Comparison of ENCODE assay signal across 7 mouse cellular contexts in genomic region chr17:35185639-35186611, GRCm38 (mm10). TPM values are rescaled to one million over a fixed set of nuclear protein-coding genes. Genes with fewer than 3 reads are reported as not detected.
A peak's percentile ranks its signal among the peaks of the same experiment; 100 is the strongest.
DNase-seq lines count a peak whose midpoint lies in the region; ATAC-seq and TF ChIP-seq lines count a peak whose summit lies in the region.

No protein-coding gene starts in this region.

- peak overlapping the region; percentile 42 for H3K4me3 ChIP-seq in forebrain, embryonic 16.5 days (replicated peaks; ENCODE audit: low read length)
- peak overlapping the region; percentile 27 for H3K4me3 ChIP-seq in hindbrain, embryonic 14.5 days (replicated peaks; ENCODE audit: low read length)
- peak overlapping the region; percentile 29 for H3K4me3 ChIP-seq in liver, adult 2 months (ENCODE audit: insufficient read depth, low read depth, low read length)
- H3K4me3 ChIP-seq in midbrain, embryonic 16.5 days (ENCODE audit: low read depth, low read length), result peak overlapping the region; percentile 26

- peaks cover 9% of the 10 kb centered on the region for H3K4me1 ChIP-seq in forebrain, embryonic 16.5 days (replicated peaks; ENCODE audit: control insufficient read depth, insufficient read depth, low read length)
- H3K4me1 ChIP-seq in hindbrain, embryonic 14.5 days (replicated peaks; ENCODE audit: control insufficient read depth, insufficient read depth, low read length), result peaks cover 11% of the 10 kb centered on the region; the same call in 1 of the 2 replicates
- no peaks in the 10 kb centered on the region for H3K4me1 ChIP-seq in liver, adult 2 months (ENCODE audit: control insufficient read depth, insufficient read depth, low read length)
- H3K4me1 ChIP-seq in midbrain, embryonic 16.5 days (ENCODE audit: control insufficient read depth, insufficient read depth, low read length), result no peaks in the 10 kb centered on the region; the same call in 1 of the 2 replicates

- peak overlapping the region; percentile 48 for H3K9ac ChIP-seq in forebrain, embryonic 16.5 days (replicated peaks; ENCODE audit: low read depth, low read length)
- H3K9ac ChIP-seq in hindbrain, embryonic 14.5 days, result peak overlapping the region; percentile 37
- H3K9ac ChIP-seq in liver, adult 2 months (ENCODE audit: low read depth, low read length), result no peak overlapping the region
- peak overlapping the region; percentile 38 for H3K9ac ChIP-seq in midbrain, embryonic 16.5 days (ENCODE audit: low read depth, low read length)

- H3K27ac ChIP-seq in forebrain, embryonic 16.5 days (ENCODE audit: low read length), result peak overlapping the region; percentile 81
- H3K27ac ChIP-seq in hindbrain, embryonic 14.5 days, result 0 out of 2 replicates have a peak overlapping the region, but pooled peaks have one; percentile 15
- H3K27ac ChIP-seq in liver, adult 2 months (replicated peaks; ENCODE audit: insufficient read depth, low read depth, low read length), result peak overlapping the region; percentile 3; the same call in 1 of the 2 replicates
- peak overlapping the region; percentile 73 for H3K27ac ChIP-seq in midbrain, embryonic 16.5 days (ENCODE audit: low read length)

- TF ChIP-seq CTCF in liver, adult 2 months (IDR thresholded peaks at IDR 0.05; ENCODE audit: low read depth, low read length), result no peak

- WGBS in forebrain, embryonic 16.5 days, result 2% methylated on average over 18 of the region's 18 CpGs
- WGBS in hindbrain, embryonic 14.5 days, result 2% methylated on average over 18 of the region's 18 CpGs
- 6% methylated on average over 18 of the region's 18 CpGs for WGBS in liver, adult 2 months
- 4% methylated on average over 17 of the region's 18 CpGs for WGBS in midbrain, embryonic 16.5 days

- no peaks in the 10 kb centered on the region for H3K27me3 ChIP-seq in forebrain, embryonic 16.5 days (replicated peaks; ENCODE audit: control insufficient read depth, insufficient read depth, low read length)
- H3K27me3 ChIP-seq in hindbrain, embryonic 14.5 days (ENCODE audit: control insufficient read depth, insufficient read depth, low read length), result no peaks in the 10 kb centered on the region
- no peaks in the 10 kb centered on the region for H3K27me3 ChIP-seq in liver, adult 2 months (ENCODE audit: control insufficient read depth, insufficient read depth, low read length)
- no peaks in the 10 kb centered on the region for H3K27me3 ChIP-seq in midbrain, embryonic 16.5 days (ENCODE audit: control insufficient read depth, insufficient read depth, low read depth, low read length)

- ATAC-seq in forebrain, embryonic 16.5 days, result peak; percentile 69
- ATAC-seq in hindbrain, embryonic 14.5 days (ENCODE audit: low FRiP score), result no peak
- peak; percentile 58 for ATAC-seq in midbrain, embryonic 16.5 days

- no peaks in the 10 kb centered on the region for H3K36me3 ChIP-seq in forebrain, embryonic 16.5 days (ENCODE audit: control insufficient read depth, insufficient read depth)
- no peaks in the 10 kb centered on the region for H3K36me3 ChIP-seq in hindbrain, embryonic 14.5 days (replicated peaks; ENCODE audit: control insufficient read depth, insufficient read depth)
- no peaks in the 10 kb centered on the region for H3K36me3 ChIP-seq in liver, adult 2 months (ENCODE audit: control insufficient read depth, insufficient read depth, low read length)
- H3K36me3 ChIP-seq in midbrain, embryonic 16.5 days (ENCODE audit: control insufficient read depth, insufficient read depth, low read length), result no peaks in the 10 kb centered on the region

- peak; percentile 92 for DNase-seq in ES-CJ7 (ENCODE audit: low read depth, low spot score)
- DNase-seq in adrenal gland, postnatal 10 days, result peak; percentile 84
- DNase-seq in hindbrain, embryonic 14.5 days (ENCODE audit: low spot score), result peak; percentile 33
- DNase-seq in liver, adult 2 months (ENCODE audit: extremely low read depth, low read depth, low spot score), result no peak
- peak; percentile 93 for DNase-seq in thymus, postnatal 14 days

- no peaks in the 10 kb centered on the region for H3K79me2 ChIP-seq in liver, adult 2 months (ENCODE audit: control insufficient read depth, insufficient read depth, low read length)

- no peak for TF ChIP-seq POLR2A in liver, adult 2 months (IDR thresholded peaks at IDR 0.05; ENCODE audit: extremely low read depth, insufficient read depth, low read length)

- peak overlapping the region; percentile 60 for H3K4me2 ChIP-seq in forebrain, embryonic 16.5 days (ENCODE audit: low read length)
- peak overlapping the region; percentile 53 for H3K4me2 ChIP-seq in hindbrain, embryonic 14.5 days (replicated peaks)
- H3K4me2 ChIP-seq in midbrain, embryonic 16.5 days (ENCODE audit: low read length), result peak overlapping the region; percentile 60

- H3K9me3 ChIP-seq in forebrain, embryonic 16.5 days (ENCODE audit: control insufficient read depth, low read length), result no peaks in the 10 kb centered on the region
- H3K9me3 ChIP-seq in hindbrain, embryonic 14.5 days (ENCODE audit: control insufficient read depth, low read length), result no peaks in the 10 kb centered on the region
- H3K9me3 ChIP-seq in midbrain, embryonic 16.5 days (replicated peaks; ENCODE audit: control insufficient read depth, low read length, poor library complexity, severe bottlenecking), result no peaks in the 10 kb centered on the region

RNA-seq across cellular contexts. Expression of gene Lst1, which starts 2.3 kb away (rescaled TPM):
- total RNA-seq in adrenal gland, postnatal 10 days (2021), result 10 to 100 TPM in 1 of 2 experiments, 1 to 10 TPM in 1; 10.0 to 10.5 TPM
- 4.5 and 4.9 TPM in 2 replicates for polyA plus RNA-seq in forebrain, embryonic 16.5 days (2015; fragmentation: Nextera tagmentation; extraction: Ambion mirVana)
- polyA plus RNA-seq in hindbrain, embryonic 14.5 days (2014; fragmentation: Nextera tagmentation; extraction: Ambion mirVana), result 8.2 and 13.3 TPM in 2 replicates
- 10.2 and 13.0 TPM in 2 replicates for total RNA-seq in liver, adult 2 months (2014; rRNA removed)
- 5.9 and 11.8 TPM in 2 replicates for polyA plus RNA-seq in liver, adult 2 months (2012; rRNA removed)
- 4.7 and 5.9 TPM in 2 replicates for polyA plus RNA-seq in midbrain, embryonic 16.5 days (2015; fragmentation: Nextera tagmentation; extraction: Ambion mirVana)

RNA-seq across cellular contexts. Expression of gene Ltb, which starts 8.3 kb away (rescaled TPM):
- 10 to 100 TPM; 11.5 to 12.6 TPM for total RNA-seq in adrenal gland, postnatal 10 days (2021)
- 0.24 TPM in 1 of 2 replicates, not detected in the other for polyA plus RNA-seq in forebrain, embryonic 16.5 days (2015; fragmentation: Nextera tagmentation; extraction: Ambion mirVana)
- polyA plus RNA-seq in hindbrain, embryonic 14.5 days (2014; fragmentation: Nextera tagmentation; extraction: Ambion mirVana), result 0.29 and 0.39 TPM in 2 replicates
- 1.8 and 3.0 TPM in 2 replicates for total RNA-seq in liver, adult 2 months (2014; rRNA removed)
- 2.6 and 4.7 TPM in 2 replicates for polyA plus RNA-seq in liver, adult 2 months (2012; rRNA removed)
- polyA plus RNA-seq in midbrain, embryonic 16.5 days (2015; fragmentation: Nextera tagmentation; extraction: Ambion mirVana), result 0.48 and 0.62 TPM in 2 replicates

RNA-seq across cellular contexts. Expression of gene Aif1, which starts 10.1 kb away (rescaled TPM):
- 1 to 10 TPM; 6.6 to 6.8 TPM for total RNA-seq in adrenal gland, postnatal 10 days (2021)
- polyA plus RNA-seq in forebrain, embryonic 16.5 days (2015; fragmentation: Nextera tagmentation; extraction: Ambion mirVana), result 5.9 and 8.0 TPM in 2 replicates
- 7.8 and 8.7 TPM in 2 replicates for polyA plus RNA-seq in hindbrain, embryonic 14.5 days (2014; fragmentation: Nextera tagmentation; extraction: Ambion mirVana)
- total RNA-seq in liver, adult 2 months (2014; rRNA removed), result 8.6 and 13.3 TPM in 2 replicates
- 1.6 and 2.5 TPM in 2 replicates for polyA plus RNA-seq in liver, adult 2 months (2012; rRNA removed)
- polyA plus RNA-seq in midbrain, embryonic 16.5 days (2015; fragmentation: Nextera tagmentation; extraction: Ambion mirVana), result 6.2 and 6.9 TPM in 2 replicates

RNA-seq across cellular contexts. Expression of gene Tnf, which starts 15.9 kb away (rescaled TPM):
- total RNA-seq in adrenal gland, postnatal 10 days (2021), result 1 to 10 TPM; 1.3 to 1.4 TPM
- not detected in 2 replicates for polyA plus RNA-seq in forebrain, embryonic 16.5 days (2015; fragmentation: Nextera tagmentation; extraction: Ambion mirVana)
- not detected in 2 replicates for polyA plus RNA-seq in hindbrain, embryonic 14.5 days (2014; fragmentation: Nextera tagmentation; extraction: Ambion mirVana)
- total RNA-seq in liver, adult 2 months (2014; rRNA removed), result 0.13 TPM in 1 of 2 replicates, not detected in the other
- 0.15 and 0.29 TPM in 2 replicates for polyA plus RNA-seq in liver, adult 2 months (2012; rRNA removed)
- polyA plus RNA-seq in midbrain, embryonic 16.5 days (2015; fragmentation: Nextera tagmentation; extraction: Ambion mirVana), result not detected in 2 replicates

RNA-seq across cellular contexts. Expression of gene Lta, which starts 19.2 kb away (rescaled TPM):
- under 1 TPM; 0.81 to 0.97 TPM for total RNA-seq in adrenal gland, postnatal 10 days (2021)
- 0.24 and 0.35 TPM in 2 replicates for polyA plus RNA-seq in forebrain, embryonic 16.5 days (2015; fragmentation: Nextera tagmentation; extraction: Ambion mirVana)
- 0.23 and 0.55 TPM in 2 replicates for polyA plus RNA-seq in hindbrain, embryonic 14.5 days (2014; fragmentation: Nextera tagmentation; extraction: Ambion mirVana)
- 0.27 TPM in 1 of 2 replicates, not detected in the other for total RNA-seq in liver, adult 2 months (2014; rRNA removed)
- 0.06 TPM in 1 of 2 replicates, not detected in the other for polyA plus RNA-seq in liver, adult 2 months (2012; rRNA removed)
- 0.45 and 1.1 TPM in 2 replicates for polyA plus RNA-seq in midbrain, embryonic 16.5 days (2015; fragmentation: Nextera tagmentation; extraction: Ambion mirVana)

Comparison
In these comparisons a context has a peak if more than half of its experiments do, and no peak if none do; other contexts are left out.
1. H3K27ac ChIP-seq: peak in every context shown above with its lines; median percentile 81 in forebrain, embryonic 16.5 days; 73 in midbrain, embryonic 16.5 days; 15 in hindbrain, embryonic 14.5 days; 3 in liver, adult 2 months.